Mouse (Mus musculus): ENCODE data around the gene Tfpt.
"Not testable (repeated sequence)": the region's sequence is repeated elsewhere in the genome, so short reads cannot be mapped to it uniquely, and the experiment has no call there.

Gene Tfpt

DNA sequence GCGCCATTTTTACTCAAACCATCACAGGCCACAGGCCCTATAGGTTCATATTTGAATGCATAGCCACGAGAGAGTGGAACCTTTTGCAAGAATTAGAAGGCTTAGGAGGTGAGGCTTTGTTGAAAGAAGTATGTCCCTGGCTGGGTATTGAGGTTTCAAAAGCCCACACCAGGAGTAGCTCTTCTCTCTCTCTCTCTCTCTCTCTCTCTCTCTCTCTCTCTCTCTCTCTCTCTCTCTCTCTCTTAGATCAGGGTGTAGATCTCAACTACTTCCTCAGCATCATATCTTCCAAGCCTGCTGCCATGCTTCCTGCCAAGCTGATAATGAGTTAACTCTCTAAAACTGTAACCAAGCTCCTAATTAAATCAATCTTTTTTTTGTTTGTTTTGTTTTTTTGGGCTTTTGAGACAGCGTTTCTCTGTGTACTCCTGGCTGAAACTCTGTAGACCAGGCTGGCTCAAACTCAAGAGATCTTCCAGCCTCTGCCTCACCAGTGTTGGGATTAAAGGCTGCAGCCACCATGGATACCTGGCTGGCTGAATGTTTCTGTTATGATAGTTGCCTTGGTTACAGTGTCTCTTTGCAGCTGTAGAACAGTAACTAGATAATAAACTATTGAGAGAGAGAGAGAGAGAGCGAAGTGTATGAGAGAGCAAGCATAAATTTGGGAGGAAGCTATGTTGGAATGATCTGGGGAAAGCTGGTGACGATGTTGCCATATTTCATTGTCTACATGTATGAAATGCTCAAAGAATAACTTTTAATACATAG, 53.2 kb downstream of the Tfpt start:
- no peak for DNase-seq (ENCODE audit: low read depth, low spot score)

DNA sequence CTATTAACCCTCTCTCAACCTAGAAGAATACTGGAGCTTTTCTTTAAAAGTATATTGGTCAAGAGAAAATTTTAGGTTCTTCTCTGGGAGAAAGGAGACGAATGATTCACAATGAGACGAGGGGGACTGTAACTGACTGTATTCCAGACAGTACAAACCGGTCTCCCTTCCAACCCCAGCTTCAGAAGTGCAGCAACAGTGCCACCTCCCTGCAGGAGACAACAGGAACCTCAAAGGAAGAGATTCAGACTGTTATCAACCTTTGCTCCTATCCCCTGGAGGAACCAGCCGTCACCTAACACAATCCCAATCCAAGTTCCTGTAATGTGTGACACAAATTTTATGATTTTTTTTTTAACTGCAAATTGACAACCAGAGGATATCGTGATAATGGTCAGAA, 55.5 kb downstream of the Tfpt start:
- DNase-seq (ENCODE audit: low read depth, low spot score) = no peak

GRCm38 (mm10) chr7:3571847-3572246, 57.9 kb downstream of the Tfpt start:
- no peak for DNase-seq (ENCODE audit: low read depth, low spot score)

DNA sequence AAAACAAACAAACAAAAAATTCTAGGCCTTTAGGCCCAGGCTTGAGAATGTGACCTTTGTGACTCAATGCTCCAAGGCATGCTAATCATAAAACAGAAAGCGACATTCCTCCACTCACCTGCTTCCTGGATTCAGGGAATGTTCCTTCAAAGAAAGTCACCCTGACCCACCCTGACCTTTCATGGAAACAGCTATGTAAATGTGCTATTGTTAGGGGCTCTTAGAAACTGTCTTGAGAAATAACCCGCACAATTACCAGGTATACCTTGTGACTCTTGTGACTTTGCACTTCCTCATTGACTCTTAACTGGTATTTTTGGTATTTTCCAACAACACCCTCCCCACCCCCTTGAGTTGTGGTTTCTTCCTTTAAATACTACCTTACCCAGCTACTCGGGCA, 59.1 kb downstream of the Tfpt start:
- not testable (repeated sequence) for DNase-seq (ENCODE audit: low read depth, low spot score)
